In the genomic region with DNA sequence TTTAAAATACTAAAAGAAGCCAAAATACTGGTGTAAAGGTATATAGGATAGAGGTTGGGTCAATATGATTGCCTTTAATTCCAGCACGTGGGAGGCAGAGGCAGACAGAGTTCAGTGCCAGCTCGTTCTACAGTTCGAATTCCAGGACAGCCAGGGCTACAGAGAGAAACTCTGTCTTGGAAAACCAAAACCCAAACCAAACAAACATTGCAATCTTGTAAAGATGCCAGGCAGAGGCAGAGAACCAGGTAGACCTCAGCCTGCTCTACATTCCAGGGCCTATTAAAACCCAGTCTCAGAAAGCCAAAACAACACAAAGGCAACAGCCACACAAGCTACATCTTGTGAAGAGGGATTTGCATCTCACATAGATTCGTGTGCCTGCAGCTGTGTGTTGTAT, we compare ENCODE assay signal across 11 mouse cellular contexts.
"Had no signal": no experiment of that assay in that cellular context is flagged by ENCODE, and none has a peak within 500 bp of the region (broad histone marks: within the 10 kb centered on the region; RNA-seq: fewer than 3 reads in every experiment).

No protein-coding gene starts in this region.

- DNase-seq: gastrocnemius, postnatal 14 days; gastrocnemius, postnatal 36 days; heart, adult 18-20 months; heart, postnatal 10 days; heart, postnatal 36 days; kidney, adult 11 months; kidney, adult 2 months; kidney, postnatal 10 days; kidney, postnatal 25 days; kidney, postnatal 4 days; liver, embryonic 13.5 days had no signal
